Mouse (Mus musculus) heart, adult 2 months (tissue): ENCODE measurements at regions not wholly inside any gene's neighbourhood (a gene's known extent, or its start where the extent isn't known, plus 50 kb on each side); places are given as distances from the start of the nearest gene placed in this dataset.

Experiments used
- CTCF ChIP-seq: fragments of 200-600 bp; IDR thresholded peaks from 2 replicates; pipeline ENCODE4 v1.8.1; 2022; ENCODE audit warnings: antibody characterized with exemption, mild to moderate bottlenecking, moderate library complexity
- EP300 ChIP-seq: fragments of 200-500 bp; IDR thresholded peaks from 2 replicates; pipeline ENCODE4 v1.6.1; 2011; ENCODE audit warnings: low read depth, low read length, control low read depth; ENCODE audit not compliant: insufficient read depth
- POLR2A ChIP-seq: fragments of 200-500 bp; IDR thresholded peaks from 2 replicates; pipeline ENCODE4 v1.6.1; 2011; ENCODE audit warnings: mild to moderate bottlenecking, low read depth, low read length, control low read depth; ENCODE audit not compliant: insufficient read depth

DNA sequence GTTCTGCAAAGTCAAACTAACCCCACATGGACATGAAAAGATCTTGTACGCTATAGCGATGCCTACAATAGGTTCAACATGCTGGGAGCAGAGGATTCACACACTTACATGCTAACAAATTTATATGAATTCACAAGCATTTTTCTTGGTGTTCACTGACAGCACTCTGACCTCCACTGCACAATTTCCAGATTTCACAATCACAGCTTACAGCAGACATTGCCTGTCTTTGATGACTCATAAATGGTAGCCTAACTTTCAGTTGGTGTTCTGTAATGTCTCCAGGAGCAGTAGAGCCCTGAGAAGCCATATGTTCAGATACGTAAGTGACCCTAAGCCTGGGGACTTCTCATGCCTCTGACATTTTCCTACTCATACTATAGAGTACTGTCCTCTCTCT is 640.1 kb upstream of the Map3k7 start:
- no peak for TF ChIP-seq CTCF
- TF ChIP-seq POLR2A, result no peak
- no peak for TF ChIP-seq EP300
